Mouse (Mus musculus): ENCODE results near the gene Dxo. TPM values are rescaled to one million over a fixed set of nuclear protein-coding genes. Genes with fewer than 3 reads are reported as not detected.
"Not testable (repeated sequence)": the region's sequence is repeated elsewhere in the genome, so short reads cannot be mapped to it uniquely, and the experiment has no call there.

Dxo gene
- polyA plus RNA-seq, 1 experiment from 2014 or later = 26.6 TPM

GRCm38 (mm10) chr17:34808599-34809205 lies 28.1 kb upstream of the Dxo start:
- Histone ChIP-seq H3K4me1 (ENCODE audit: control insufficient read depth in 2 of 2, insufficient read depth in 2 of 2, low read length in 2 of 2) (no peaks in the 10 kb centered on the region), H3K9ac (ENCODE audit: low read length) (no peak overlapping the region), H3K27me3 (ENCODE audit: control insufficient read depth, insufficient read depth, low read length) (no peaks in the 10 kb centered on the region), H3K27ac (replicated peaks in 1 of 2; ENCODE audit: control insufficient read depth in 1 of 2, insufficient read depth in 1 of 2, low read depth in 2 of 2, low read length in 2 of 2) (no peak overlapping the region), H3K36me3 (ENCODE audit: control insufficient read depth, insufficient read depth, low read length) (no peaks in the 10 kb centered on the region), H3K9me3 (ENCODE audit: control insufficient read depth, low read length) (peaks cover 5% of the 10 kb centered on the region; the same call in 1 of the 2 replicates), H3K4me2 (ENCODE audit: low read length) (no peak overlapping the region), H3K4me3 (ENCODE audit: control insufficient read depth in 1 of 2, insufficient read depth in 1 of 2, low read depth in 1 of 2, low read length in 2 of 2) (no peak overlapping the region)
- ATAC-seq (ENCODE audit: insufficient number of reproducible peaks, insufficient read depth, low FRiP score, low read depth) = no peak
- WGBS = 76% methylated on average over 6 of the region's 6 CpGs

- not testable (repeated sequence) for H3K4me3 ChIP-seq (ENCODE audit: control insufficient read depth in 1 of 2, insufficient read depth in 1 of 2, low read depth in 1 of 2, low read length in 2 of 2); H3K9ac ChIP-seq (ENCODE audit: low read length); H3K36me3 ChIP-seq (ENCODE audit: control insufficient read depth, insufficient read depth, low read length); H3K9me3 ChIP-seq (ENCODE audit: control insufficient read depth, low read length); H3K4me1 ChIP-seq (ENCODE audit: control insufficient read depth in 2 of 2, insufficient read depth in 2 of 2, low read length in 2 of 2); H3K27ac ChIP-seq (replicated peaks in 1 of 2; ENCODE audit: control insufficient read depth in 1 of 2, insufficient read depth in 1 of 2, low read depth in 2 of 2, low read length in 2 of 2); H3K27me3 ChIP-seq (ENCODE audit: control insufficient read depth, insufficient read depth, low read length); H3K4me2 ChIP-seq (ENCODE audit: low read length); ATAC-seq (ENCODE audit: insufficient number of reproducible peaks, insufficient read depth, low FRiP score, low read depth)
- WGBS = 81% methylated on average over 5 of the region's 5 CpGs
These were observed 26.4 kb upstream of the Dxo start for GRCm38 (mm10) chr17:34810411-34810810.

- H3K4me1 ChIP-seq (ENCODE audit: control insufficient read depth in 2 of 2, insufficient read depth in 2 of 2, low read length in 2 of 2); H3K27ac ChIP-seq (replicated peaks in 1 of 2; ENCODE audit: control insufficient read depth in 1 of 2, insufficient read depth in 1 of 2, low read depth in 2 of 2, low read length in 2 of 2); H3K9ac ChIP-seq (ENCODE audit: low read length); H3K9me3 ChIP-seq (ENCODE audit: control insufficient read depth, low read length); H3K27me3 ChIP-seq (ENCODE audit: control insufficient read depth, insufficient read depth, low read length); H3K4me2 ChIP-seq (ENCODE audit: low read length); H3K36me3 ChIP-seq (ENCODE audit: control insufficient read depth, insufficient read depth, low read length); H3K4me3 ChIP-seq (ENCODE audit: control insufficient read depth in 1 of 2, insufficient read depth in 1 of 2, low read depth in 1 of 2, low read length in 2 of 2); ATAC-seq (ENCODE audit: insufficient number of reproducible peaks, insufficient read depth, low FRiP score, low read depth): not testable (repeated sequence)
- 66% methylated on average over 5 of the region's 8 CpGs for WGBS
These were observed 26.0 kb upstream of the Dxo start for GRCm38 (mm10) chr17:34810811-34811210.

- Histone ChIP-seq H3K27me3 (ENCODE audit: control insufficient read depth, insufficient read depth, low read length) (no peaks in the 10 kb centered on the region), H3K27ac (replicated peaks in 1 of 2; ENCODE audit: control insufficient read depth in 1 of 2, insufficient read depth in 1 of 2, low read depth in 2 of 2, low read length in 2 of 2) (no peak overlapping the region), H3K4me3 (ENCODE audit: control insufficient read depth in 1 of 2, insufficient read depth in 1 of 2, low read depth in 1 of 2, low read length in 2 of 2) (no peak overlapping the region), H3K4me1 (ENCODE audit: control insufficient read depth in 2 of 2, insufficient read depth in 2 of 2, low read length in 2 of 2) (no peaks in the 10 kb centered on the region), H3K4me2 (ENCODE audit: low read length) (no peak overlapping the region), H3K36me3 (ENCODE audit: control insufficient read depth, insufficient read depth, low read length) (no peaks in the 10 kb centered on the region), H3K9ac (ENCODE audit: low read length) (no peak overlapping the region), H3K9me3 (ENCODE audit: control insufficient read depth, low read length) (no peaks in the 10 kb centered on the region)
- ATAC-seq (ENCODE audit: insufficient number of reproducible peaks, insufficient read depth, low FRiP score, low read depth) = no peak
- WGBS = 65% methylated on average over 15 of the region's 15 CpGs
These were observed 25.5 kb upstream of the Dxo start for GRCm38 (mm10) chr17:34811275-34811674.

GRCm38 (mm10) chr17:34813747-34814146 lies 23.1 kb upstream of the Dxo start:
- not testable (repeated sequence) for H3K27me3 ChIP-seq (ENCODE audit: control insufficient read depth, insufficient read depth, low read length); H3K9me3 ChIP-seq (ENCODE audit: control insufficient read depth, low read length); H3K36me3 ChIP-seq (ENCODE audit: control insufficient read depth, insufficient read depth, low read length); H3K27ac ChIP-seq (replicated peaks in 1 of 2; ENCODE audit: control insufficient read depth in 1 of 2, insufficient read depth in 1 of 2, low read depth in 2 of 2, low read length in 2 of 2); H3K9ac ChIP-seq (ENCODE audit: low read length); H3K4me3 ChIP-seq (ENCODE audit: control insufficient read depth in 1 of 2, insufficient read depth in 1 of 2, low read depth in 1 of 2, low read length in 2 of 2); H3K4me2 ChIP-seq (ENCODE audit: low read length); ATAC-seq (ENCODE audit: insufficient number of reproducible peaks, insufficient read depth, low FRiP score, low read depth); H3K4me1 ChIP-seq (ENCODE audit: control insufficient read depth in 2 of 2, insufficient read depth in 2 of 2, low read length in 2 of 2)
- WGBS = 46% methylated on average over 10 of the region's 12 CpGs

- Histone ChIP-seq H3K4me3 (ENCODE audit: control insufficient read depth in 1 of 2, insufficient read depth in 1 of 2, low read depth in 1 of 2, low read length in 2 of 2) (no peak overlapping the region), H3K27me3 (ENCODE audit: control insufficient read depth, insufficient read depth, low read length) (no peaks in the 10 kb centered on the region), H3K9ac (ENCODE audit: low read length) (no peak overlapping the region), H3K4me1 (ENCODE audit: control insufficient read depth in 2 of 2, insufficient read depth in 2 of 2, low read length in 2 of 2) (no peaks in the 10 kb centered on the region), H3K9me3 (ENCODE audit: control insufficient read depth, low read length) (no peaks in the 10 kb centered on the region), H3K27ac (replicated peaks in 1 of 2; ENCODE audit: control insufficient read depth in 1 of 2, insufficient read depth in 1 of 2, low read depth in 2 of 2, low read length in 2 of 2) (no peak overlapping the region), H3K4me2 (ENCODE audit: low read length) (no peak overlapping the region), H3K36me3 (ENCODE audit: control insufficient read depth, insufficient read depth, low read length) (no peaks in the 10 kb centered on the region)
- 70% methylated on average over 7 of the region's 7 CpGs for WGBS
- no peak for ATAC-seq (ENCODE audit: insufficient number of reproducible peaks, insufficient read depth, low FRiP score, low read depth)
These were observed 21.9 kb upstream of the Dxo start for GRCm38 (mm10) chr17:34814818-34815370.

GRCm38 (mm10) chr17:34830776-34831175 lies 6.0 kb upstream of the Dxo start:
- not testable (repeated sequence) for H3K27me3 ChIP-seq (ENCODE audit: control insufficient read depth, insufficient read depth, low read length); H3K9ac ChIP-seq (ENCODE audit: low read length); H3K4me2 ChIP-seq (ENCODE audit: low read length); H3K4me1 ChIP-seq (ENCODE audit: control insufficient read depth in 2 of 2, insufficient read depth in 2 of 2, low read length in 2 of 2); H3K4me3 ChIP-seq (ENCODE audit: control insufficient read depth in 1 of 2, insufficient read depth in 1 of 2, low read depth in 1 of 2, low read length in 2 of 2); ATAC-seq (ENCODE audit: insufficient number of reproducible peaks, insufficient read depth, low FRiP score, low read depth); H3K27ac ChIP-seq (replicated peaks in 1 of 2; ENCODE audit: control insufficient read depth in 1 of 2, insufficient read depth in 1 of 2, low read depth in 2 of 2, low read length in 2 of 2)
- peaks cover 12% of the 10 kb centered on the region for H3K9me3 ChIP-seq (ENCODE audit: control insufficient read depth, low read length)
- WGBS = 95% methylated on average over 1 of the region's 1 CpGs
- peaks cover 67% of the 10 kb centered on the region for H3K36me3 ChIP-seq (ENCODE audit: control insufficient read depth, insufficient read depth, low read length)

Data from heart, embryonic 14.5 days (tissue).